Mouse (Mus musculus) c-Kit-positive CD71-negative TER-119-negative erythroid progenitor cells, embryonic 14.5 days (primary cell): Measurements from ENCODE around the gene Susd3.

Source experiments
- DNase-seq: peaks from one replicate; pipeline ENCODE4 v3.0.0-alpha.2; 2013; ENCODE audit warnings: low read depth

The Susd3 gene

GRCm38 (mm10) chr13:49212711-49213500 lies 35.6 kb downstream of the Susd3 start:
- DNase-seq: no peak

DNA sequence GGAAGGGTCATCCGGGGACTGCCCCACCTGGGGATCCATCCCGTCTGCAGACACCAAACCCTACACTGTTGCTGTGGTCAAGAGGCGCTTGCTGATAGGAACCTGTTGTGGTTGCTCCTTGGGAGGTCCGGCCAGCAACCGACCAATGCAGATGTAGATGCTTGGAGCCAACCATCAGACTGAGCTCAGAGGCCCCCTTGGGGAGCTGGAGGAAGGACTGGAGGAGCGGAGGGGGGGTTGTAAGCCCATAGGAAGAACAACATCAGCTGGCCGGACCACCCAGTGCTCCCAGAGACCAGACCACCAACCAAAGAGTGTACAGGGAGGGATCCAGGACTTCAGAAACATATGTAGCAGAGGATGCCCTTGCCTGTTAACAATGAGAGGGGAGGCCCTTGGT lies 39.2 kb downstream of the Susd3 start:
- no peak for DNase-seq

DNA sequence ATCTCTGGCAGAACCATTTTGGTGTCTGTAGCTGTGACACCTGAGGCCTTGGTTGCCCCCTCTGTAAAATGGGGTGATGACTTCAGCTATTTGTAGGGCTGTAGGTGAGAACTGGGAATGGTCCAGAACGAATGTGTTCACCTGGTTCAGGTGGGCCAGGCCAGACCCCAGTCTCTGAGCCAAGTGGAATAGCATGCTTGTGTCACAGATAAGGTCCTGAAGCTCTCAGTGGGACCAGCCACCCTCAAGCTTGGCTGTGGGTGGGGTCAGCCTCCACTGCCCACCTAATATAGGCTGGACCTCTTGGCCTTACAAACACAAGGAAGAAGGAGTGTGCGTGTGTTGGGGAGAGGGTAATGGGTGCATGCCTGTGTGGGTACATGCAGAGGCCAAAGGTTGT lies 42.2 kb downstream of the Susd3 start:
- no peak for DNase-seq

DNA sequence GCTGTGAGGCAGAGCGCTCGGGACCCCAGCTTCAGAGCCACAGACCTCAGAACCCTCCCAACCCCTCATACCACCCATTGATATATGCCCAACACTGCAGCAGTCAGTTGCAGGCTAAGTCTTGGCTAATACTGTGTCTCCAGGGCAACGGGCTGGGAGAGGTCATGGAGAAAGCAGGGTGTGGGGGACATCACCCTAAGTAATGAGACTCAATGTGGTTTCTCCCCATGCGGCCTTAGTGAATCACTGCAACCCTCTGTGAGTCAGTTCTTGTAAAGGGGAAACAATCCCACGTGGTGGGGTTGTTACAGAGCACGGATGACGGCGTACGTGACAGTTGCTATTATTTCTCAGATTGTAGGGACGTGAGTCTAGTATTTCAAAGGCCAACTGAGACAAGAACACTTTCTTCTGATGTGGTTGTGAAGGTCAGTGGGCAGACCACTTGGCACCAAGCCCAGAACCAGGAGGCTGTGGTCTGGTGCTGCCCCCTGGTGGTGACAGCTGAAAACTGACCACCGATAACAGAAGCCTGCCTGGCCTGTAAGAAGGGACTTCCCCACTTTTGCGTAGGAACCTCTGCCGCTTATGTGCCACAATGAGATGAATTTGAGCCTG lies 43.0 kb downstream of the Susd3 start:
- peak; percentile 74 for DNase-seq

GRCm38 (mm10) chr13:49202556-49202955 lies 46.0 kb downstream of the Susd3 start:
- no peak for DNase-seq

GRCm38 (mm10) chr13:49200688-49201087 lies 47.8 kb downstream of the Susd3 start:
- DNase-seq: no peak

- DNase-seq: no peak
These were observed 48.6 kb downstream of the Susd3 start for GRCm38 (mm10) chr13:49199891-49200290.

DNA sequence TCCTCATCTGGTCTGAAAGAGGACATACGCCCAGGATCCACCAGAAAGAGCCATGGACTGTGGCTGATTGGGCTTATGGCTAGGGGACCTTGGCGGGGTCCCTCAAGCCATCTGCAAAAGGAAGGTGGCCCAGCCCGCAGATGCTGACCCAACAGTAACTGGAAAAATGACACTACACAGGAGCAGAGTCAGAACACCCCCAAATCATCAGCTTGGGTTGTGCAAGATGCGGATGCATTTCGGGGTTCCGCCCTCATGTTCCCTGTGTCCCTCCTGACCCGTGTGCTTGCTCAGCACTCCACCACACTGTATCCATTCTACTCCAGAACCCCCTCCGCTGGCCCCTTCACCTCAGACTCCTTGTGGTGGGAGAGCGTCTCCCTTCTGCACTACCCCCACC lies 49.8 kb downstream of the Susd3 start:
- no peak for DNase-seq

GRCm38 (mm10) chr13:49196766-49197165 lies 51.7 kb downstream of the Susd3 start:
- DNase-seq: no peak

DNA sequence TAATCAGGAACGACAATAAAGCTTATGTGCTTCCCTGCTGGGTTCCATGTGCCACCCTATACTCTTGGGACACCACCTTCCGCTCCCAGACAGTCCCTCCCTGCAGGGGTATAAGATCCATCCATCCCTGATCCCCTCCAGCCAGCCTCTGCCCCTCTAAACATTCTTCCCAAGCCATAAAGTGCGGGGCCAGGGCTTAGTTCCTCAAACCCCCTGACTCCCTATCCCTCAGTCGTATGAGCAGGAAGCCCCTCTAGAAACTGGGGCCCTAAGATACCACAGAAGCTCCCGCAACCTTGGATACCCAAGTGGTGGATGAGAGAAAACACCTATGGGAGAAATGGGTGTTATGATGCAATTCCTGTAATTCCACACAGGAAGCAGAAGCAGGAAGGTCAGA lies 52.3 kb downstream of the Susd3 start:
- no peak for DNase-seq

- DNase-seq: no peak
These were observed 52.9 kb downstream of the Susd3 start for GRCm38 (mm10) chr13:49195651-49196050.

GRCm38 (mm10) chr13:49194811-49195210 lies 53.7 kb downstream of the Susd3 start:
- DNase-seq: no peak

GRCm38 (mm10) chr13:49193650-49194049 lies 54.9 kb downstream of the Susd3 start:
- DNase-seq: no peak

DNA sequence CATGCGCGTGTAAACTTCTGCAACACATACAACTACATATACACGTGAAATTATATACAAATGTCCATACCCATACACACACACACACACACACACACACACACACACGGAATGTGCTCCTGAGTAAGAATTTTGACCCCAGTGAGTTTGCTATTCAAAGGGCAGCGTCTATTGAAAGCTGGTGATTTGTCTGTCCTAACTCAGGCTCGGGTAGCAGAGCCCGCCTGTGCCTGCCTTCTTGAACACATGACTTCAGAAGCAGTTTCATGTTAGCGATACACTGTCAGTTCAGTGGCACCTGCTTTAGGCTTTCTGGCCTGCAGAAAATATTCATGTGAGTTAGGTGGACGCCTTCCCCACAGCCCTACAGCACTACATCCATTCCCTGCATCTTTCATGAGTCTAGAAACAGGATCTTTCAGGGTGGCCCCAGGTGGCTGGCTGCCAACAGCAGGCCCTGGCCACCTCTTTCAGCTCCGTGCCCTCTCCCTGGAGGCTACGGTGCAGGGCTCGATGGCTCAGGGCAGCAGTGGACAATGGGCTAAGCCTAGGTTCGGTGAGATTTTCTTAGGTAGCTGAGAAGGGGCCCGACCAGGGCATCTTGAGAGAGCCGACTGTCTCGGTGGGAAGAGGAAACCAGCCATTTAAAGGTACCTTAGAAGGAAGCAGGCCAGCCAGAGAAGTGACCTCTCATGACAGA lies 56.2 kb downstream of the Susd3 start:
- no peak for DNase-seq

DNA sequence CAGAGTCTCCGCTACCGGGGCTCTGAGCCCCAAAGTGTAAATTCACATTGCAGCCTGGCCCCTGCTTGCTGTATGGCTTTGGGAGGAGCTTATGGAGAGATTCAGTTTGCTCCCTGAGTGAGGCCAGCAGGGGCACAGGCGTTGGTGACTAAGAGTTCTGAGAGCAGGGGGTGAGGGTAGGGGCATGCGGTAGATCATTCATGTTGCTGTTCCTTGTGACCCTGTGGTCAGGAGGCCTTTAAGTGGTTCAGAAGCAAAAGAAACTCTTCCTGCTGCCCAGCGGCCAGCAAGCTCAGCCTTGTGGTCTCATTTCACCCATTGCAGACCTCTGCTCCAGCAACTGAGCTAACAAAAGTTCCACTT lies 56.9 kb downstream of the Susd3 start:
- DNase-seq: peak; percentile 62

GRCm38 (mm10) chr13:49190876-49191672 lies 57.4 kb downstream of the Susd3 start:
- DNase-seq: no peak

- DNase-seq: no peak
These were observed 58.3 kb downstream of the Susd3 start for GRCm38 (mm10) chr13:49189970-49190870.

DNA sequence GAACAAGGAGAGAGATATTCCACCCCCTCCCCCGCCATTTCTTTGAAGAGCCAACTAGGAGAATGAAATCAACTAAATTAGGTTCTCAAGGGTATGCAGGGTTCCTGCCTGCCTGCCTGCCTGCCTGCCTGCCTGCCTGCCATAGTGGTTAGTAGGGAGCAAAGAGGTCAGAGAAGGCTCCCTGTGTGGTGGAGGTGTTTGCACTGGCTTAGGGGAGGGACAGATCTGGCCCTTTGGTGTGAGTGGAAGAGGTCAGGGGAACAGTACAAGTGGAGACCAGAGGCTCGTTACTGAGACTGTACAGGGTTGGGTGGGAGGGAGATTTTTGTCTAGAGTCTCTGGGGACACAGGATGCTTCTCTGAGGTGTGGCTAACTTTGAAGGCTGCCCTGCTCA lies 59.5 kb downstream of the Susd3 start:
- no peak for DNase-seq

DNA sequence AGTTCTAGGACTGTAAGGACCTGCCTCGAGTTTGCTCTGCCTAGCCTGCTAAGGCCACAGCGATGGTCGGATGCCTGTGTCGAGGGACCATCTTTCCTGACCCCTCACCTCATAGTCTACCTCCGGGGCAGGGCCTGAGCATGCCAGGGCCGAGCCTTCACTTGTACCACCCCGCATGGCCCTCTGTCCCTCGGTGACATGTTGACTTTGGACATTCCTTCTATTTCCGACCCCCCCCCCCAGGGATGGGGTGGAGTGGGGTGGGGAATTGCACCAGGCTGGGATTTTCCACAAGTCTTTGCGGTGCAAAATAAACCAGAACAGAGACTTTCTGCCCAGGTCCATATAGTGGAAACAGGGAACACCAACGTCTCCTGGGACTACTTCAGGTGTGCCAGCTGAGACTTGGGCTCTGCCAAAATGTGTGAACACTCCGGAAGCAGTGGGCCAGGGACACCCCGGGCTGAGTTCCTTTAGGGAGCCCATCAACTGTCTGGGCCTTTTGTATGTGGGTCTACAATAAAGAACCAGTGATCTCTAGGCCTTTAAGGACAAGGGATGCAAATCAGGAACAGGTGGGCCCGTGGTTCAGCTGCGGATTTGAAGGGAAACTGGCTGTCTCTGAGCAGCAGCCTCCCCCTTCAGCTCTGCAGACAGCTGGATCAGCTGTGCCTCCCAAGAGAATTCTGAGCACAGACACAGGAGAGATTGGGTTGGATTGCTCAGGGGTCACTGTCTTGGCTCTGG lies 60.1 kb downstream of the Susd3 start:
- DNase-seq: no peak
